Mouse (Mus musculus) left cerebral cortex, adult 2 months (tissue): ENCODE data around the gene Cox7b. TPM values are rescaled to one million over a fixed set of nuclear protein-coding genes. Genes with fewer than 3 reads are reported as not detected.

ENCODE experiments used
- DNase-seq, 2 experiments: peaks; one replicate each; pipeline ENCODE4 v3.0.0; 2021 to 2022; ENCODE audit warnings: low spot score in 2 of 2, mixed read lengths in 1 of 2; ENCODE audit errors: extremely low spot score in 1 of 2
- H3K27ac ChIP-seq: fragments of 200-600 bp; 2 replicates; pipeline ENCODE4 v1.8.1; 2022
- H3K4me3 ChIP-seq: fragments of 200-600 bp; 2 replicates; pipeline ENCODE4 v1.8.1; 2022
- CTCF ChIP-seq: fragments of 200-600 bp; IDR thresholded peaks from 2 replicates; pipeline ENCODE4 v1.8.1; 2022; ENCODE audit warnings: antibody characterized with exemption, mild to moderate bottlenecking, moderate library complexity
- intact Hi-C: fragments of 180-260 bp; cut with DNase I; formaldehyde crosslinking; loops from one replicate; pipeline ENCODE4 v1.15.1; 2025
- total RNA-seq, 2 experiments: library from RNA; stranded (reverse); gene quantifications; 2 replicates each; pipeline ENCODE4 v1.2.3; 2021

The Cox7b gene
- total RNA-seq, 2 experiments from 2014 or later, result 300 to 319 TPM

DNA sequence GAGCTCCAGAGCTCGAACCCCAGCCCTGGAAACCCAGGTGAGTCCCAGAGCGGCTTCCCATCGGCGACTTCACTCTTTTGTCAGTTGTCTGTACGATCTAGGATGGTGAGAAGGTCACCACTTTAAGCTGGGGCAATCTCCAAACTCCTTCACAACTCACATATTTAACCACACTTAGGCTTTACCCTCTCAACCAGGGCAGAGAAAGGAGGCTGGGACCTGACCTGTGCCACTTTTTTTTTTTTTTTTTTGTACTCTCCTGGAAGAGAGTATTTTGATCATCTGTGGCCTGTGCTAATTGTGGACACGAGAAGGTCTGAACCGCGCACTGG is 11.8 kb downstream of the Cox7b start:
- no peak for TF ChIP-seq CTCF
- peak overlapping the region; percentile 53 for H3K4me3 ChIP-seq
- DNase-seq, result no peak
- peak overlapping the region; percentile 76 for H3K27ac ChIP-seq
- intact Hi-C loops, result loop anchor here (1.0 to 10.0 kb wide), 4 partner anchors 78 to 357 kb away; no protein-coding TSS in a partner anchor

DNA sequence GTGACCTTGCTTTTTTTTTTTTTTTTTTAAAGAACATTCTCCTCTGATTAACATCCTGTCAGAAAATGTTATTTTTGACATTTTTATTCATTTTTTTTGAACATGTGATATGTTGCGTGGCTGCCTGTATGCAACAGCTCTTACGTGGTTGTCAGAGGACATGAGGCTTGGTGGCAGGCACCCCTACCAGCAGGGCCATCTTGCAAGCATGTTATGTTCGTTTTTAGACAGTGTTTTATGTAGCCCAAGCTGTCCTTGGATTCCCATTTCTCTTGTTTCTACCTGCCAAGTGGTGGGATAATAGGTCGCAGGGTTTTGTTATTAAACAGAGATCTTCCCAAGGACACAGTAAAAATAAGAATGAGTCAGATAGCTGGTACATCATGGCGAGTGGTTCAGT is 14.7 kb downstream of the Cox7b start:
- no peak for TF ChIP-seq CTCF
- H3K4me3 ChIP-seq, result no peak overlapping the region
- H3K27ac ChIP-seq, result no peak overlapping the region
- DNase-seq, result no peak
- intact Hi-C loops, result no loop called here

DNA sequence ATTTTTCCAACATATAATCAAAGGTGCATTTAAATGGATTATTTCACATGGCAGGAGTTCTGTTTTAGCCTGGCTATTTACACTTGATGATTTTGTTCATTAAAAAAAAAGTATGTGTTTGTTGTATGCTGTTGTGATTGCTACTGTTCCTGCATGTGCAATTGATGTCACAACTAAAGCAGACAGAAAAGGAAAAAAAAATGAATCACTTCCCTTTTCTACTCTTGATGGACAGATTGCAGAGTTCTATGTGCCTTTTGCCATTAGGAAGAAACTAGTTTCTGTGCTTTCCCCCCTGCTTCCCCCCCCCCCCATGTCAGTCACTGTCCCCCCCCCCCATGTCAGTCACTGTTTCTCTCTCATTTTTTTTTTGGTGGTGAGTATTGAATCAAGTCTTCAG is 15.6 kb downstream of the Cox7b start:
- Histone ChIP-seq H3K27ac (no peak overlapping the region), H3K4me3 (no peak overlapping the region)
- intact Hi-C loops, result no loop called here
- no peak for DNase-seq
- no peak for TF ChIP-seq CTCF

DNA sequence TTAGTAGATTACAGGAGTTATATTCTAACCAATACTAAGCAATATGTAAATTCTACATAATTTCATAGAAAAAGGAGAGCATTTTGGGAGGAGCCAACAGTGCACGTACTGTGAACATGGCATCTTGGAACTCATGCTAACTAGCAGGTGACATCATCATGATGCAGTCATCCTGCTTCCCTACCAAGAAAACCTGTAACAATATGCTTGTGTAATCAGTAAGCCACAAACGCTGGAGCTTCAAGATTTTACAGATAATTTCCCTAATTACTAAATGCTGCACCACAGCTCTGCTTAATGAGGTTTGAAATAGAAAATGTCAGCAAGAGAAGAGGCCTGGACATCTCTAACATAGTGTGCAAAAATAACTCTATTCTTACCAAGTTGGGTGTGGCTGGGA is 20.2 kb downstream of the Cox7b start:
- no peak overlapping the region for H3K4me3 ChIP-seq
- no peak for TF ChIP-seq CTCF
- intact Hi-C loops, result no loop called here
- no peak for DNase-seq
- H3K27ac ChIP-seq, result no peak overlapping the region

DNA sequence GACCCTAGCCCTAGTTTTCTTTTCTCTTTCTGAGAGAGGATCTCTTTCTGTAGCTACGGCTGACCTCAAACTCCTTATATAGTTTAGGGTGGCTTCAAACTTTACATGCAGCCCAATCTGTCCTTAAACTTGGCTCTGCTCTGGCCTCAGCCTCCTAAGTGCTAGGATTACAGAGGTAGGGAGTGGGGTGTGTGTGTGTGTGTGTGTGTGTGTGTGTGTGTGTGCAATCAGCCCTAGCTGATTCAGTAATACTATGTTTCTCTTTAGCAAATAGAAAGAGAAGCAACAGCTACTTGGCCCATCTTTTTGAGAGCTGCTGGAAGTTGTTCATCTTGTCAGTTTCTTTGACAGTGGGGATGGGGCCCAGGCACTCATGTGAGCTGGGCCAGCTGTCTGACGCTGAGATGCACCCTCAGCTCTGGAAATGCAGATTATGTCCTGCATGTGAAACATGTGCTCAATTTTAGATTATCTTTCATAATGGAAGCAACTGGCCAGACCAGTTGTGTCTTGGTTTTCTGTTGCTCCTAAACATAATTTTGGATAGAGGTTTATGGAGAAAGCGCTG is 21.8 kb downstream of the Cox7b start:
- TF ChIP-seq CTCF, result no peak
- Histone ChIP-seq H3K4me3 (no peak overlapping the region), H3K27ac (no peak overlapping the region)
- intact Hi-C loops, result no loop called here
- no peak for DNase-seq

DNA sequence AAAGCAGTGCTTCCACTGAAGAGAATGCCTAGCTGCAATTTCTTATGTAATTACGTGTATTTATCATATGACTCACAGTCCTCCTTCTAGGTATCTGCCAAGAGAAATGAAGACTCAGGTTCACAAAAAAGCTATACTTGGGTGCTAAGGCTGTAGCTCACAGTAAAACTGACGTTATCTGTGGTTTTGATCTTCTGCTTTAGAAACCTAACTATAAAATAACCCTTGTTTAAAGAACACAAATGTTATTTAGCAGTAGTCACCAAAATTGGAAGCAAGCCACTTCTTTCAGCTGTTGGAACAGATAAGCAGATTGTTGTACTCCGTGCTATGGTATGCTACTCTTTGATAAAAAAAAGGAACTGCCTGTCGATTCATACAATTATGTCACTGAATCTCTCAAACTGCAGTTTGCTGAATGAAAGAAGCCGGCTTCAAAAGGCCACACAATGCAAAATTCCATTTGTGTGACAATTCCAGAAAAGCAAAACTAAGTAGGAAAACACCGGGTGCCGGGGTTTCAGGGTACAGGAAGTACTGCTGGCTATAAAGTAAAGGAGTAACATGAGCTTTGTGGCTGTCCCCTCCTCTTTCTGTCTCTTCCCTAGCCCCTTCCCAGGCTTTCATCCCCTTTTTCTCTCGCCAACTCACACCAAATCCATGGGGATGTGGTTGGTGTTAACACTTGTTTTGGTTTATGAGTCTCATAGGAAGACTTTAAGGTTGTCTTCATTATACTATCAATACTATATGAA is 28.5 kb downstream of the Cox7b start:
- intact Hi-C loops, result no loop called here
- no peak for DNase-seq

DNA sequence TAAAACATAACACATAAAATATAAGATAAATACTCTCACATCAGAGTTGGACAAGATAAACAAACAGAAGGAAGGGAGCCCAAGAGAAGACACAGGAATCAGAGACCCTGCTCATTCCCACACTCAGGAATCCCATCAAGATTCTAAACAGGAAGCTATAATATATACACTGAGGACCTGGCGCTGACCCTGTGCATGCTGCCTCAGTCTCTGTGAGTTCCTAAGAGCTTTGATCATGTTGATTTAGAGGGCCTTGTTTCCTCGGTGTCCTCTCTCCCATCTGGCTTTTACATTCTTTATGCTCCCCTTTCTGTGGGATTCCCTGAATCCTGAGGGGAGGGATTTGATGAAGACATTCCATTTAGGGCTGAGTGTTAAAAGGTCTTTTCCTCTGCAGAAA is 30.0 kb downstream of the Cox7b start:
- no peak overlapping the region for H3K4me3 ChIP-seq
- no peak overlapping the region for H3K27ac ChIP-seq
- no peak for TF ChIP-seq CTCF
- no peak for DNase-seq
- intact Hi-C loops, result no loop called here

More for the DNA sequence above, 28.5 kb downstream of the Cox7b start:
- H3K4me3 ChIP-seq, result no peak overlapping the region
- H3K27ac ChIP-seq, result no peak overlapping the region; the same call in 1 of the 2 replicates
- no peak for TF ChIP-seq CTCF

DNA sequence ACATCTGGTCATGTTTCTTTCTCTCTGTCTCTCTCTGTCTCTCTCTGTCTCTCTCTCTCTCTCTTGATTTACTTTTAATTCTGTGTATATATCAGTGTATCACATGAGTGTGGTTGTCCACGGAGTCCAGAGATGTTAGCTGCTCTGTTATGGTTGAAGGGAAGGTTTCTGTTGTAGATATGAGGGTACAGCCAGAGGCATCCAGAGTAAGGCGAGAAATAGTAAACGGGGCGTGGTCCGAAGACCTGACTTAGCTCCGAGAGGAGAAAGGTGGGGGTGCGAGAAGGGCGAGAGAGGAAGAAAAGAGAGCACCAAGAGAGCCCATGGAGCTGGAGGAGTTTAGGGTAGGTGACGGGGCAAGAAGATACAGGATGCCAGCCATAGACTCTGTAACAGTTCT is 30.4 kb downstream of the Cox7b start:
- no peak for DNase-seq
- intact Hi-C loops, result no loop called here
- Histone ChIP-seq H3K4me3 (no peak overlapping the region), H3K27ac (no peak overlapping the region)
- no peak for TF ChIP-seq CTCF

DNA sequence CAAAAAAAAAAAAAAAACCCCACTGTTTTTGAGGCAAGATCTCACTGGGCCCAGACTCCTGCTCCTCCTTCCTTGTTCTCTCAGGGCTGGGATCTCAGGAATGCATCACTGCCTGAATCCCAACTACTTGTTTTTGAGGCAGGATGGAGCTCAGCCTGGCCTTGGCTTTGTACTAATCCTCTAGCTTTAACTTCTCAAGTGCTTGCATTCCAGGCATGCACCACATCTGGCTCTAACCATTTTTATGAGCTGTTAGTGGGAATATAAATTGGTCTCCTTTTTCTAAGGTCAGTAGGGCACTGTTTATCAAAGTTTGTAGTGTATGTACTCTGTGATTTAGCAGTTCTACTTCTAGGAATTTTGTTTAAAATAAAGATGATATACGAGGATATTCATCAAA is 32.7 kb downstream of the Cox7b start:
- intact Hi-C loops, result no loop called here
- H3K4me3 ChIP-seq, result no peak overlapping the region
- no peak for DNase-seq
- no peak for TF ChIP-seq CTCF
- H3K27ac ChIP-seq, result no peak overlapping the region

Other genes with a start within 250 kb of the Cox7b start
- gene Atrx, start 86.3 kb upstream of the Cox7b start, total RNA-seq, result 100 to 1,000 TPM; 178 to 182 TPM
- 10 to 100 TPM; 12.5 to 13.6 TPM for gene Magt1, start 3.8 kb upstream of the Cox7b start, total RNA-seq
- 1 to 10 TPM; 7.4 to 8.5 TPM for gene Atp7a, start 11.6 kb downstream of the Cox7b start, total RNA-seq
- 1 to 10 TPM; 1.2 TPM for gene Tlr13, start 127.5 kb downstream of the Cox7b start, total RNA-seq
- 100 to 1,000 TPM; 408 to 481 TPM for gene Pgk1, start 171.4 kb downstream of the Cox7b start, total RNA-seq
- 10 to 100 TPM; 21.5 to 22.4 TPM for gene Taf9b, start 205.5 kb downstream of the Cox7b start, total RNA-seq
- not detected for gene Fnd3c2, start 239.7 kb downstream of the Cox7b start, total RNA-seq